In genomic region chr9:29220493-29220892, GRCm38 (mm10) we compare ENCODE assay signal across 9 mouse cellular contexts.
DNase-seq lines count a peak whose midpoint lies in the region; ATAC-seq lines count a peak whose summit lies in the region.
"Had no signal": no experiment of that assay in that cellular context is flagged by ENCODE, and none has a peak within 500 bp of the region (broad histone marks: within the 10 kb centered on the region; RNA-seq: fewer than 3 reads in every experiment).

No protein-coding gene starts in this region.

- H3K4me2 ChIP-seq in kidney, embryonic 14.5 days (replicated peaks; ENCODE audit: low read depth, low read length), result no peak overlapping the region
- H3K4me2 ChIP-seq: heart, embryonic 15.5 days had no signal

- no peak overlapping the region for H3K27ac ChIP-seq in kidney, embryonic 14.5 days (ENCODE audit: low read depth, low read length)
- H3K27ac ChIP-seq: heart, embryonic 15.5 days had no signal

- no peak overlapping the region for H3K4me3 ChIP-seq in kidney, embryonic 14.5 days (ENCODE audit: low read length)
- H3K4me3 ChIP-seq: heart, embryonic 15.5 days; megakaryocyte, embryonic 14.5 days had no signal

- DNase-seq in kidney, postnatal 36 days, result peak; percentile 4 to 28
- peak; percentile 97 to 98 for DNase-seq in cerebellum, postnatal 10 days
- DNase-seq in gastrocnemius, postnatal 14 days, result peak; percentile 7
- DNase-seq in retina, embryonic 14.5 days (ENCODE audit: low spot score), result peak; percentile 74
- DNase-seq in lung, postnatal 10 days, result no peak
- no peak for DNase-seq in kidney, postnatal 4 days

- H3K9ac ChIP-seq in kidney, embryonic 14.5 days (ENCODE audit: low read depth, low read length), result no peak overlapping the region
- H3K9ac ChIP-seq: heart, embryonic 15.5 days had no signal

- intact Hi-C loops in gastrocnemius, postnatal 14 days (cut with DNase I; ENCODE audit: low total_unique reads), result no loop called here

- no peaks in the 10 kb centered on the region for H3K9me3 ChIP-seq in kidney, embryonic 14.5 days (ENCODE audit: control insufficient read depth, low read length)
- H3K9me3 ChIP-seq: heart, embryonic 15.5 days had no signal

- no peak for ATAC-seq in kidney, embryonic 14.5 days (ENCODE audit: low FRiP score, low TSS enrichment)

- WGBS in kidney, embryonic 14.5 days, result 34% methylated on average over 11 of the region's 11 CpGs

- H3K27me3 ChIP-seq in kidney, embryonic 14.5 days (ENCODE audit: control insufficient read depth, insufficient read depth, low read length), result no peaks in the 10 kb centered on the region
- H3K27me3 ChIP-seq: heart, embryonic 15.5 days; megakaryocyte, embryonic 14.5 days had no signal

- no peaks in the 10 kb centered on the region for H3K4me1 ChIP-seq in kidney, embryonic 14.5 days (ENCODE audit: control insufficient read depth, insufficient read depth, low read length)
- H3K4me1 ChIP-seq: heart, embryonic 15.5 days; megakaryocyte, embryonic 14.5 days had no signal

- no peaks in the 10 kb centered on the region for H3K36me3 ChIP-seq in kidney, embryonic 14.5 days (ENCODE audit: control insufficient read depth, insufficient read depth, low read length)
- H3K36me3 ChIP-seq: heart, embryonic 15.5 days had no signal

Comparison
In these comparisons a context has a peak if more than half of its experiments do, and no peak if none do; other contexts are left out.
1. DNase-seq: peak in kidney, postnatal 36 days (2 of 2), cerebellum, postnatal 10 days (2 of 2), gastrocnemius, postnatal 14 days (single experiment) and retina, embryonic 14.5 days (single experiment); none in lung, postnatal 10 days (single experiment) and kidney, postnatal 4 days (0 of 2).